Mouse (Mus musculus) left cerebral cortex, adult 8-10 months (tissue): ENCODE data around the gene Scgb1b20. TPM values are rescaled to one million over a fixed set of nuclear protein-coding genes. Genes with fewer than 3 reads are reported as not detected.
"Not testable (repeated sequence)": the region's sequence is repeated elsewhere in the genome, so short reads cannot be mapped to it uniquely, and the experiment has no call there.

Experiments
- DNase-seq, 2 experiments: peaks; one replicate each; pipeline ENCODE4 v3.0.0; 2022; ENCODE audit warnings: low spot score in 2 of 2
- total RNA-seq, 4 experiments: library from RNA; stranded (reverse); gene quantifications; 2 replicates each; pipeline ENCODE4 v1.2.4; 2022

The Scgb1b20 gene
- total RNA-seq = not detected

- DNase-seq = not testable (repeated sequence)
Measured at GRCm38 (mm10) chr7:33372934-33373333, at the start of gene Scgb1b20. TSS of gene Scgb1b20 (plus strand) at chr7:33373234.

DNA sequence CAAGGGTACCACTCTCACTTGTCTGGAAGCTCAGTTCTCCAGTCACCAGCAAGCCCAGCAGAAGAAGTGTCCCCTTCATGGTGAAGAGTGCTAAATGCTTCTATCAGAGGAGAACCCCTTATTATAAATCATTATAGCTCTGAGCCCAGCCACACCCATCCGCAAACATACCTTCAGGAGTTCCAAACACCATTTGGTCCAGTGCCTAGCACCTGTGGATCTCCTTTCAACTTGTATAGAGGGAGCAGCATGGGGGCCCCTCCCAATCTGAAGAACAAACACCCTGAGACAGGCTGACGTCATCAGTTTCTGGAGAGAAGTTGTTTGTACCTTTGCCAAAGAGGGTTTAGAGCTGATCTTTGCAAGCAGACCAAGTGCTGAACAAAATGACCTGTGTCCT, 6.8 kb upstream of the Scgb1b20 start, which contains the start of gene Scgb2b20:
Gene Scgb2b20, minus strand, starts transcription at position 101 of the 400 bp plus-strand sequence.
- DNase-seq = not testable (repeated sequence)

DNA sequence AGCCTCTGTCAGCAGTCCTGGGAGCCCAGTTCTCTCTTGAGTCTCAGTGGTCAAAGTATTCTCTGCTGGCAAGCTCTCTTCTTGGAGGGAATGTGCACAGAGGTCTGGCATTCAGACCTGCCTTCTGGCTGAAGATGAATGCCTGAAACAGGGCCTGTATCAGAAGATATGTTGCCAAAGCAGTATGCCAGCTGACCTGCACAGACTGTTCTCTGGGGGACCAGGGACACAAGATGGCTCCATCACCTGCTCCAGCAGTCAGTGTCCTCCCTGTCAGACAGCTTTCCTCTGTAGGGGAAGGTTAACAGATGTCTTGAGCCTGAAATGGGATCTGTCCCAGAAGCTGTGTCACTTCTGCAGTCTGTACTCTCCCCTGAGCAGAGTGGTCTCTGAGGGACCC, 26.7 kb downstream of the Scgb1b20 start:
- DNase-seq = not testable (repeated sequence)

- no peak for DNase-seq
Measured at GRCm38 (mm10) chr7:33401650-33402049, 28.6 kb downstream of the Scgb1b20 start.

- not testable (repeated sequence) for DNase-seq
Measured at GRCm38 (mm10) chr7:33409681-33410080, 36.6 kb downstream of the Scgb1b20 start.

Other genes with a start within 250 kb of the Scgb1b20 start
- not detected for gene Scgb2b18, start 199.4 kb upstream of the Scgb1b20 start, total RNA-seq
- gene Scgb1b18, start 187.7 kb upstream of the Scgb1b20 start, total RNA-seq = not detected
- gene Scgb2b19, start 92.9 kb upstream of the Scgb1b20 start, total RNA-seq = not detected
- not detected for gene Scgb1b19, start 85.9 kb upstream of the Scgb1b20 start, total RNA-seq
- not detected for gene Scgb2b20, start 6.9 kb upstream of the Scgb1b20 start, total RNA-seq
- not detected for gene Scgb2b21, start 147.2 kb downstream of the Scgb1b20 start, total RNA-seq